Mouse (Mus musculus) E14TG2a.4 (cell line): ENCODE measurements at regions not wholly inside any gene's neighbourhood (a gene's known extent, or its start where the extent isn't known, plus 50 kb on each side); places are given as distances from the start of the nearest gene placed in this dataset.

Experiments used
- CTCF ChIP-seq: conservative IDR thresholded peaks from 2 replicates; pipeline ENCODE4 v1.5.1; 2014; ENCODE audit warnings: low read length
- NANOG ChIP-seq: IDR thresholded peaks from 2 replicates; pipeline ENCODE4 v1.6.1; 2014; ENCODE audit warnings: borderline replicate concordance, low read length, mixed read lengths
- POU5F1 ChIP-seq: IDR thresholded peaks from 2 replicates; pipeline ENCODE4 v1.6.1; 2014; ENCODE audit warnings: low read length, borderline replicate concordance

- no peak for TF ChIP-seq CTCF
- TF ChIP-seq NANOG, result no peak
- TF ChIP-seq POU5F1, result no peak
Observed at GRCm38 (mm10) chr10:56892666-56893209, 515.6 kb downstream of the Gja1 start.
